Mouse (Mus musculus) small intestine, adult 2 months (tissue): ENCODE measurements around the gene 2210408I21Rik. TPM values are rescaled to one million over a fixed set of nuclear protein-coding genes. Genes with fewer than 3 reads are reported as not detected.

ENCODE experiments used
- H3K27ac ChIP-seq: fragments of 200-500 bp; 2 replicates; pipeline ENCODE4 v1.5.1; 2012; ENCODE audit warnings: low read depth, low read length, control low read depth, inconsistent platforms; ENCODE audit not compliant: insufficient read depth
- H3K27me3 ChIP-seq: fragments of 200-500 bp; 2 replicates; pipeline ENCODE4 v1.6.1; 2012; ENCODE audit warnings: mild to moderate bottlenecking, moderate library complexity, low read length, inconsistent platforms; ENCODE audit not compliant: control insufficient read depth, insufficient read depth
- H3K36me3 ChIP-seq: fragments of 200-500 bp; 2 replicates; pipeline ENCODE4 v1.6.1; 2012; ENCODE audit warnings: mild to moderate bottlenecking, low read length, control low read depth, inconsistent platforms; ENCODE audit not compliant: control insufficient read depth, insufficient read depth
- H3K4me1 ChIP-seq: fragments of 200-500 bp; 2 replicates; pipeline ENCODE4 v1.6.1; 2012; ENCODE audit warnings: low read length, inconsistent platforms, mixed read lengths; ENCODE audit not compliant: control insufficient read depth, insufficient read depth, insufficient read length
- H3K4me3 ChIP-seq: fragments of 200-500 bp; 2 replicates; pipeline ENCODE4 v1.5.1; 2012; ENCODE audit warnings: low read depth, mild to moderate bottlenecking, control low read depth, inconsistent platforms, low read length, moderate library complexity
- CTCF ChIP-seq: fragments of 200-500 bp; IDR thresholded peaks from 2 replicates; pipeline ENCODE4 v1.5.1; 2012; ENCODE audit warnings: low read depth, mild to moderate bottlenecking, control low read depth, inconsistent platforms, low read length, moderate library complexity, mixed read lengths; ENCODE audit not compliant: insufficient replicate concordance, insufficient read length; ENCODE audit errors: extremely low read depth
- POLR2A ChIP-seq: fragments of 200-500 bp; IDR thresholded peaks from 2 replicates; pipeline ENCODE4 v1.6.1; 2012; ENCODE audit warnings: low read depth, mild to moderate bottlenecking, control low read depth, inconsistent platforms, low read length, moderate library complexity
- WGBS: fragments of 180-500 bp; shearing (Covaris S2); methylation state at CpG from one replicate; pipeline ENCODE4 v1.1.7; 2018; 5-methylcytosine and 5-hydroxymethylcytosine counted together
- polyA plus RNA-seq: library from polyadenylated mRNA; depleted of rRNA; stranded (reverse); fragments of >200 nt; gene quantifications from 2 replicates; pipeline ENCODE4 v1.2.3, GENCODE M21; 2012

Gene 2210408I21Rik
- polyA plus RNA-seq, 1 experiment, result 0.09 TPM

- Histone ChIP-seq H3K4me3 (no peak overlapping the region), H3K27ac (no peak overlapping the region), H3K27me3 (no peaks in the 10 kb centered on the region), H3K36me3 (no peaks in the 10 kb centered on the region), H3K4me1 (no peaks in the 10 kb centered on the region)
- TF ChIP-seq CTCF (no peak), POLR2A (no peak)
- WGBS, result 60% methylated on average over 7 of the region's 7 CpGs
Measured at GRCm38 (mm10) chr13:77278659-77279413, 143.5 kb downstream of the 2210408I21Rik start.

DNA sequence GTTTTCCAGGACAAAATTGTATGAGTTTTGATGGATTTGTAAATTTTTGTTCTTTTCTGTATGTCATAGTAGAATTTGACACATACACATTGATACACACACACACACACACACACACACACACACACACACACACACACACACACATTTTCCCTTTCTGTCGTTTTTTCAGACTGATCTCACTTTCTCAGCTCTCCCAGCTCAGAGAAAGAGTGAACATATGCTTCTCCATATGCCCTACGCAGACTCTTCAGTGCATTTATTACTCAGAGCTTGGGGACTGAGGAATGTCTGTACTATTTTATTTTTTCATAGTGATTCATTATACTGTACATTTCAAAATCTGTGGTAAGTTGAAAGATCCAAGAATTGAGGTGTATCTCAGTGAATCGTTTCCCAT is 160.2 kb downstream of the 2210408I21Rik start:
- H3K4me3 ChIP-seq, result no peak overlapping the region
- no peak overlapping the region for H3K27ac ChIP-seq
- H3K27me3 ChIP-seq, result no peaks in the 10 kb centered on the region
- H3K36me3 ChIP-seq, result no peaks in the 10 kb centered on the region
- no peaks in the 10 kb centered on the region for H3K4me1 ChIP-seq
- WGBS, result 71% methylated on average over 3 of the region's 3 CpGs
- TF ChIP-seq CTCF, result no peak
- no peak for TF ChIP-seq POLR2A

DNA sequence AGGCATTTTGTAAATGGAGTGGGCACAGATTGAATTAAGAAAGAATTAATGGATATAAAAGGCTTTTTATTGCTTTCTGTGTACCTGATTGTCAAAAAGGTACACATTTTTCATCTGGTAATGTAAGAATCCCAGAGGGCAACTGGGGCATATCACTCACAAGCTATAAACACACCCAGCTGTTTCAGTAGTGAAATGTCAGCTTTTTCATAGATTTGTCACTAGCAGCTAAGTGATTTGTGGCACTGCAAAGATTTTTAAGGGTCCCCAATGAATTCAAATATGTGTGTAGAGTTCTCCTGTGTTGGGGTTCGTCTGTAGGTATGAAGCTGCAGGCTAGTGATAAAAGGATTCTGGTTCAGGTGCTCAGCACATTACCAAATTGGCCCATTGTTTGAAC is 188.8 kb downstream of the 2210408I21Rik start:
- 63% methylated on average over 1 of the region's 1 CpGs for WGBS
- Histone ChIP-seq H3K4me3 (no peak overlapping the region), H3K27me3 (no peaks in the 10 kb centered on the region), H3K36me3 (no peaks in the 10 kb centered on the region), H3K27ac (no peak overlapping the region), H3K4me1 (no peaks in the 10 kb centered on the region)
- TF ChIP-seq POLR2A (no peak), CTCF (no peak)

- H3K4me3 ChIP-seq, result no peak overlapping the region
- no peaks in the 10 kb centered on the region for H3K36me3 ChIP-seq
- WGBS, result 74% methylated on average over 5 of the region's 5 CpGs
- no peaks in the 10 kb centered on the region for H3K27me3 ChIP-seq
- H3K4me1 ChIP-seq, result no peaks in the 10 kb centered on the region
- no peak for TF ChIP-seq CTCF
- no peak for TF ChIP-seq POLR2A
- H3K27ac ChIP-seq, result no peak overlapping the region
Measured at GRCm38 (mm10) chr13:77326174-77326959, 191.0 kb downstream of the 2210408I21Rik start.

DNA sequence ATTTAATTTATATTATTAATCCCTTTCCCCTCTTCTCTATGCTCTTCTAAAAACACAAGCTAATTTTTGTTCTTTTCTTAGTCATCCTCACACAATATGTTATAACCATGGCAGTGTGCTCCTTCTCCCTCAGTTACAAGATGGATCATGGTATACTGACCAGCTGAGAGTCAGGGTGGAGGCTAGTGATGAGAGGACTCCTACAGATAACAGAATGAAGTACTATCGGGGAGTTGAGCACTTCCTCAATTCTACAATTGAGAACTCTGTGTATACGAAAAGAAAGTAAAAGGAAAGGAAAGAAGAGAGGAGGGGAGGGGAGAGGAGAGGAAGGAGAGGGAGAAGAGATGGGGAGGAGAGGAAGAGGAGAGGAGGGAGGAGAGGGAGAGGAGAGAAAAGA is 206.8 kb downstream of the 2210408I21Rik start:
- Histone ChIP-seq H3K4me3 (no peak overlapping the region), H3K36me3 (no peaks in the 10 kb centered on the region), H3K27me3 (no peaks in the 10 kb centered on the region), H3K4me1 (no peaks in the 10 kb centered on the region), H3K27ac (no peak overlapping the region)
- no peak for TF ChIP-seq CTCF
- 54% methylated on average over 2 of the region's 2 CpGs for WGBS

GRCm38 (mm10) chr13:77385448-77385970 is 250.2 kb downstream of the 2210408I21Rik start:
- TF ChIP-seq POLR2A (no peak), CTCF (no peak)
- WGBS, result 88% methylated on average over 3 of the region's 3 CpGs
- Histone ChIP-seq H3K27ac (no peak overlapping the region), H3K27me3 (no peaks in the 10 kb centered on the region), H3K4me1 (no peaks in the 10 kb centered on the region), H3K36me3 (no peaks in the 10 kb centered on the region), H3K4me3 (no peak overlapping the region)

DNA sequence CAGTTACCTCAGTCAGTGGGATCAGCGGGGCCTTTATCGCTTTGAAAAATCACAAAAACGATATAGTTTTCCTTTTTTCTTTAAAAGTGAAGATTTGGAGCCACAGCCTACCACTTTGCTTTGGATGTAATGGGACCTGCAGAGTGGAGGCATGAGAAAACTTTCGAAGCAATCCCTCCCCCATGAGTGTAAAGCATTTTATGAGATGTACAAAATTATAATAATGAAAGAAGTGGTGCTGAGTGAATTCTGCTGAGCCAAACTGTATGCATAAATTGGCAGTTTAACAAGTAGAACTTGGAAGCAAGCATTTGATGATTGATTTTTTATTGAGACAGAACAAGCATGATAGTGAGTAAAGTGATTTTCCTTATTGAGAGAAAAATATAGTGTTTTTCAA is 250.7 kb downstream of the 2210408I21Rik start:
- WGBS, result 83% methylated on average over 4 of the region's 4 CpGs
- Histone ChIP-seq H3K4me1 (no peaks in the 10 kb centered on the region), H3K4me3 (no peak overlapping the region), H3K27ac (no peak overlapping the region), H3K36me3 (no peaks in the 10 kb centered on the region), H3K27me3 (no peaks in the 10 kb centered on the region)
- no peak for TF ChIP-seq CTCF
- TF ChIP-seq POLR2A, result no peak
